Mouse (Mus musculus) MN1 (cell line): ENCODE results near the gene Paqr3.

ENCODE experiments used
- DNase-seq: peaks from one replicate; pipeline ENCODE4 v3.0.0-alpha.2; 2016; ENCODE audit warnings: low spot score

Paqr3 gene

DNA sequence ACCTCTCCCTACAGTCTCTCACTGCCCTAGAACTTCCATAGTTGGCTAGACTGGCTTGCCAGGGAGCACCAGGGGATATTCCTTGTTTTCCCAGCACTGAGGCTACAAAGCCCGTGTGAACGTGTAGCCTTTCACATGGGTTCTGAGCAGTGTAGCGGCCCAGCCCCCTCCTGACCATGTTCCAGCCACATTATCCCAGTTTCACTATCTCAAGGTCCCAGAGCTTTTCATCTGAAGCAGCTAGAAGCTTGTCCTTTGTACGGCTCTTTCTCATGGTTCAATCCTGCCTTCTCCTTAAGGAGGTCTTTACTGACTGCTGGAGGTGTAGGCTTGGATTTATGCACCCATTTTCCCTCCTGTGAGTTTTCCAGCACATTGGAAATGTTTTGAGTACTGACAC is 26.9 kb downstream of the Paqr3 start:
- DNase-seq: no peak

DNA sequence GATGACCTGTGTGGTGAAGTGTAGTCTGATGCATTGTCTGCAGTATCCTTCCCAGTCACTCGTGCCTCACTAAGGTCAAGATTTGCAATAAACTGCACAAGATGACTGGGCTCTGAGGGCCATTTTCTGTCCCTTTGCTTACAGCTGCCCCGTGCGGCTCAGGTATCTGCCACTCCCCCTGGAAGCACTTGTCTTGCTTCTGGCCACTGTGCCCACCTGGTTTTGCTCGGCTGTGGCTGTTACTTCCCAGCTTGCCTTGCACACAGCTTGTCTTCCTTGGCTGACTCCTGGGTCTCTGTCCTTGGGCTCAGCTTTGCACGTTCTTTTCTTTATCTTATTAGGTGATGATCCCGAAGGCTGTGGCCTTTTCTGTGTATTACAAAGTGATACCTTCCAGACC is 27.7 kb downstream of the Paqr3 start:
- no peak for DNase-seq

DNA sequence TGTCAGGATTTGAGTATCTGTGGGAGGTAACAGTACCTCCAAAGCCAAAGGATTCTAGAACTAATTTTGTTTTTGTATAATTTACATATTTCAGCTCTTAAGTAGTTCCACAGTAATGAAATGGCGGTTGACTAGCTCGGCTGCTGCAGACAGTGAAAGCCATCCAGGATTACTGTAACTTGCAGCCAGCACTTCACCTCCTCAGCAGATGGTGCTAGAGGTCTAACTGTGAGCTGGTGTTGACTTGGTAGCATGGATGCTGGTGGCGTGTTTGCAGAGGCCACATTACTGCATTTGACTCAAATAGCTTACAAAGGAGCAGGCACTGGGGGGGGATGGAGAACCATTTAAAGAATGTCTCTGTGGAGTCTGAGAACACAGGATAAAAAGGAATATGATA is 29.9 kb downstream of the Paqr3 start:
- DNase-seq: peak; percentile 6

- DNase-seq: no peak
Observed at GRCm38 (mm10) chr5:97078641-97079040, 32.8 kb downstream of the Paqr3 start.

DNA sequence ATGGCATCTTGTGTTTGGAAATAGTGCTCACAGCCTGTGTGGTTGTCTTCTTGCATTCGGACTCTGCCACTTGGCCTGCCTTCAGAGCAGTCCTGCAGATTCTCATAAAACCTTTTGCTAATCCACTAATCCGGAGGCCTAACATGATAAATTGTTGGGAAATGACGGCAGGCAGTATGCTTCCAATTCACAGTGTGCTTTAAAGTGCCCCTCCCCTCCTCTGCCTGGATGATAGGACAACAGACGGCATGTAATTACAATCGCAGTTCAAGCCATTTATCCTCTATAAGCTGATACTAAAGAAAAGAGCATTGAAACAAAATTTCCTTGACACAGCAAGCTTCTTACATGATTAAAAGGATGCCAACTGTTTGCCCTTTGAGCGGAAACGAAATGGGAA is 33.7 kb downstream of the Paqr3 start:
- no peak for DNase-seq

GRCm38 (mm10) chr5:97076167-97076566 is 35.2 kb downstream of the Paqr3 start:
- no peak for DNase-seq

DNA sequence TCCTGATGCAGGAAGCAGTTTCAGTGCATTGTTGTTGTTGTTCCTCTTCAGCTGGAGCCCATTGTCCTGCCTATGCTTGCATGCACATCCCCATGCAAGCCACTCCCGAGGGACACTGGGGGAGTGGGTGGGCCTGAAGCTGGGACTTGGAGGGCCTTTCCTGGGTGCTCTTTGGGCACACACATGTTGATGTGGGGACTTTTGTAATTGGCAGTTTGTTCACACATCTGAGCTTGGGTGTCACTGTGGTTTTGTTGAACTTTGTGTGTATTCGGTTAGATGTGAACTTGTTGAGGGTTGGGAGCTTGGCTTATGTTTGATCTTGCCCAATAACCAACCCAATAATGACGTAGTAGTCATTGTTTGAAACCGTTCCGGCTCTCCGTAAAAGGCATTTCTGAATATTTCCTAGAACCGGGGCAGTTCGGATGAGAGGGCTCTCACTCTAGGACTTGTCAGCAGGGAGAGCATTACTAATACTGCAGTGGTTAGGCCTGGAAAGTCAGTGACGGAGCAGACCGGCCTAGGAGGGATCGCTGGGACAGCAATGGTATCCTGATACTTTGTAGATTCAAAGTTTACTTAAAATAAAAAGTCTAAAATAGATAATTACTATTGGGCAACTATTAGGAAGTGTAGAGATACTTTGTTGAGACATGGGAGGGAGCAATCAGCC is 35.8 kb downstream of the Paqr3 start:
- no peak for DNase-seq

- DNase-seq: no peak
Observed at GRCm38 (mm10) chr5:97065746-97066145, 45.6 kb downstream of the Paqr3 start.

GRCm38 (mm10) chr5:97062041-97062440 is 49.4 kb downstream of the Paqr3 start:
- DNase-seq: no peak

DNA sequence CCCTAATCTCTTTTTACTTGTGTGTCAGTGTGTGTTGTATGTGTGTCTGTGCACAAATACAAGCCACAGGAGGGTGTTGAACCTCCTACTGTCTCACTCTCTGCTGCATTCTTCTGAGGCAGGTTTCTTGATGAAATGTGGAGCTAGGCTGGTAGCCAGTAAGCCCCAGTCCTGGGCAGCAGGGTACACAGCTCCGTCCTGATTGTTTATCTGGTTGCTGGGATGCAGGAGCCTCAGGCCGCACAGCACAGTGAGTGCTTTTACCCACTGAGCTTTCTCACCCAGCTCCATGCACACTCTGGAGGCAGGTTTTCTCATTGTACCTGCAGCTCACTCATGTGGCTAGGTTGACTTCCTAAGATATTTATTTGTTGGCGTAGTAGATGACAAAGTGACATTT is 50.5 kb downstream of the Paqr3 start:
- DNase-seq: no peak

- no peak for DNase-seq
Observed at GRCm38 (mm10) chr5:97056791-97057450, 54.5 kb downstream of the Paqr3 start.

- no peak for DNase-seq
Observed at GRCm38 (mm10) chr5:97056359-97056758, 55.0 kb downstream of the Paqr3 start.

GRCm38 (mm10) chr5:97055511-97056068 is 55.8 kb downstream of the Paqr3 start:
- DNase-seq: peak; percentile 58

GRCm38 (mm10) chr5:97054801-97055200 is 56.6 kb downstream of the Paqr3 start:
- no peak for DNase-seq

DNA sequence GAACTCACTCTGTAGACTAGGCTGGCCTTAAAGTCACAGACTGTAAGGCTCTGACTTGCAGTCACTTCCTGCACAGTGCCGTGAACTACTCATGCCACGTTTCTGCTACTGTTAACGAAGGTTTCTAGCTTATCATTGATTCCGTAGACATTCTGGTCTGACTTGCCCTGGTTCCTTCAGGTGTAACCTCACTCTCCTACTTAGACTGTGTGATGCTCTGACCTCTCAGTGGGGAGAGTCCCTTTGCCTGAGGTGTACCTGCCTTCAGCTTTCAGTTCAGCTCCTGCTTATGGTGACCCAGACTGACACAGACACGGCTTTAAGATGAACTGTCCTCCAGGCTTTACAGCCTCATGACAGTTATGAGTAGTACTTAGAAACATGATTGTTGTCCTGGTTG is 57.2 kb downstream of the Paqr3 start:
- DNase-seq: no peak

DNA sequence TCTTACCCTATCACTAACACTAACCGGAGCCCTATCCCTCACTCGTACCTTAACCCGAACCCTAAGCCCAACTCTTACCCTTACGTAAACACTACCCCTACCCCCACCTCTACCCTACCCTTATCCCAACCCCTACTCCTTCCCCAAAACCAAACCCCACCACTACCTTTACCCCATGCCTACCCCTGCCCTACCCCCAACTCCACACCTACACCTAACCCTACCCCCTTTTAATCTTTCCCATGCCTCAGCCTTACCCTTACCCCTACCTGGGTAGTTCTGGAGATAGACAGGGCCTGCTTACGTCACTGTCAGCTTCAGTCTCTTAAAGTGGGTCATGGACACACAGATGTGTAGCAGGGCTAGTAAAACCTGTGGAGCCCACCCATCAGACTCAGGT is 62.5 kb downstream of the Paqr3 start:
- no peak for DNase-seq

DNA sequence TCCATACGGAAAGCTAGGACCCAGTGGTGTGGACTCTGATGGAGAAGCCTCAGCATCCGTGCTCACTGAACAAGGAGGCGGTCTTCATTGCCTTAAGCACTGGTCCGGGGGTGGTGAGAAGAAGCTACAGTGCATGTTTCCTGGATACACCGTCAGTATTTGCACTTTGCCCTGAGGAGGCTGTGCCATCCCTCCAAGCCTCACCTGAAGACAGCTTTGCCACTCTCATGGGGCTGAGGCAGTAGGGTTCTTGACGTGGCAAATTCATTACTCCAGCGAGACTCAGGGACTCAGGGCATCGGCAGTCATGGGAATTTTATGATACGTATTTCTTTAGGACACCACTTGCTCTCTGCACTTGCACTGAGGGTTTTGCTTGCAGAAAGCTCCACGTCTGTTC is 64.7 kb downstream of the Paqr3 start:
- DNase-seq: no peak

- DNase-seq: no peak
Observed at GRCm38 (mm10) chr5:97045260-97045659, 66.1 kb downstream of the Paqr3 start.
